Mouse (Mus musculus): ENCODE data around the gene Tnrc18.

The Tnrc18 gene

GRCm38 (mm10) chr5:142723520-142724133 lies 93.8 kb downstream of the Tnrc18 start:
- DNase-seq (ENCODE audit: low read depth) = peak; percentile 83

DNA sequence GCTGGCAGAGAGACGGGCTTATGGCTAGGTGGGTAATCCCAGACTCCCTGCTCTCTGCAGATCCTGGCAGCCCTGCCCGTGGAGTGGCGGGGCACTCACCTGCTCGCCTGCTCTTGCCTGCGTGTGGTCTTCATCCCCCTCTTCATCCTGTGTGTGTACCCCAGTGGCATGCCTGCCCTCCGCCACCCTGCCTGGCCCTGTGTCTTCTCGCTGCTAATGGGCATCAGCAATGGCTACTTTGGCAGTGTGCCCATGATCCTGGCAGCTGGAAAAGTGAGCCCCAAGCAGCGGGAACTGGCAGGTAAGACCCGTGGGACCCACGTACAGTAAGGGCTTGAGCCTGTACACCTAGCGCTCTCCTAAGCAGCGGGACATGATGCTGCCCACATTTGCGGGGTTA lies 97.6 kb downstream of the Tnrc18 start:
- DNase-seq (ENCODE audit: low read depth) = no peak

DNA sequence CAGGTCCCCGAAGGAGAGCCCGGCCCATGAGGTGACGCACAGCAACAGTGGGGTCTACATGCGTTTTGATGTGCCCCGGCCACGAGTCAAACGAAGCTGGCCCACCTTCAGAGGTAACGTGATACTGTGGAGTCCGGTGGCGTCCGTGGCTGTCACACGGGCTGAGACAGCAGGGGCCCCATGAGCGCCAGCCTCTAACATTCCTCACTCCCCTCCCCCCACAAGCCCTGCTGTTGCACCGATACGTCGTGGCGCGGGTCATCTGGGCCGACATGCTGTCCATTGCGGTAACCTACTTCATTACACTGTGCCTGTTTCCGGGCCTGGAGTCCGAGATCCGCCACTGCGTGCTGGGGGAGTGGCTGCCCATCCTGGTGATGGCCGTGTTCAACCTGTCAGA lies 99.0 kb downstream of the Tnrc18 start:
- no peak for DNase-seq (ENCODE audit: low read depth)

GRCm38 (mm10) chr5:142718037-142718436 lies 99.4 kb downstream of the Tnrc18 start:
- DNase-seq (ENCODE audit: low read depth) = peak; percentile 80

- no peak for DNase-seq (ENCODE audit: low read depth)
These were observed 101.4 kb downstream of the Tnrc18 start for GRCm38 (mm10) chr5:142716056-142716455.

- no peak for DNase-seq (ENCODE audit: low read depth)
These were observed 102.4 kb downstream of the Tnrc18 start for GRCm38 (mm10) chr5:142715059-142715458.

DNA sequence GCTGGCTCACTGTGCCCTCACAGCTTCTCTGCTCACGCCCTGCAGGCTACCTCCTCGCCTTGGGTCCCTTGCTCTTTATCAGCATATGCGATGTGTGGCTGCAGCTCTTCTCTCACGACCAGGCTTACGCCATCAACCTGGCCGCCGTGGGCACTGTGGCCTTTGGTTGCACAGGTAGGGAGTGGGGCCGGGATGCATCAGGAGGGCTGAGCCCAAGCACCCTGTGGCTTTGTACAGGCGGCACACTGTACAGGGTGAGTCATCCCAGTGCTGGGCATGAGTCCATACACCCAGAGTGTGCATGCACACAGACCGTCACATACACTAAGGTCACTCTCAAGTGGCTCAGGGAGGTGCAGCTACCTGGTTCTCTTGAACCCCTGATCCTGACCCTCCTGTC lies 103.5 kb downstream of the Tnrc18 start:
- no peak for DNase-seq (ENCODE audit: low read depth)

- no peak for DNase-seq (ENCODE audit: low read depth)
These were observed 105.1 kb downstream of the Tnrc18 start for GRCm38 (mm10) chr5:142712373-142712772.

DNA sequence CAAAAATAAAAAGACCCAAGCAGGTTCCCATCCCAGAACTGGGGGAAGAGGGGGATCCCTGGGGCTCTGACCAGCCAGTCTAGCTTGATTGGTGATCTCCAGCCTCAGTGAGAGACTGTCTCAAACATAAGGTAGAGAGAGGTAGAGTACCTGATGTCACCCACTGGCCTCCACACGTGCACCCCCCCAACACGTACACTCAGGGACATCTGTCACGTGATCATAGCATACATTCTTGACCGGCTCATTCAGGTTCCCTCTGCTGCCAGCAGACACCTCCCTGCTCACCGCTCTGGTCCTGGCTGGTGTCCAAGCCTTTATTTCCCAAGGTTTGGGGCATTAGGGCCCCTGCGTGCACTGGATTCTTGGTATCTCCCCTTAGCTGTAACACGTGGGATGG lies 108.0 kb downstream of the Tnrc18 start:
- DNase-seq (ENCODE audit: low read depth) = no peak

DNA sequence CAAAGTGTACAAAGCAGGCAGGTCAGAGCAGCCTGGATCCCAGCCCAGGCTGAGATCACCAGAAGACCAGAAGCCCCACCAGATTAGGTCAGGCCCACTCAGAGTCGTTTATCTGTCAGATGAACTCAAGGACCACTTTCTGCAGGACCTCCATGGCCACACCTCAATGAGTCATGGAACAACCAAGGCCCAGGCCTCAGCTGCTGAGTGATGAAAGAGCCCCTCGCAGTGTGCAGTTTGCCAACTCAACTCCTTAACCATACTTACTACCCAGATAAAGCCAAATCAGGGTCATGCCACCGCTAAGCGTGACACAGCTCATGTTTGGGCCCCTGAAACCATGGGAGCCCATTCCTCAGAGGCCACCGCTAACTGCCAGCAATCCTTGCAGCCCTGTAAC lies 109.8 kb downstream of the Tnrc18 start:
- no peak for DNase-seq (ENCODE audit: low read depth)

GRCm38 (mm10) chr5:142703569-142703968 lies 113.9 kb downstream of the Tnrc18 start:
- DNase-seq (ENCODE audit: low read depth) = no peak

DNA sequence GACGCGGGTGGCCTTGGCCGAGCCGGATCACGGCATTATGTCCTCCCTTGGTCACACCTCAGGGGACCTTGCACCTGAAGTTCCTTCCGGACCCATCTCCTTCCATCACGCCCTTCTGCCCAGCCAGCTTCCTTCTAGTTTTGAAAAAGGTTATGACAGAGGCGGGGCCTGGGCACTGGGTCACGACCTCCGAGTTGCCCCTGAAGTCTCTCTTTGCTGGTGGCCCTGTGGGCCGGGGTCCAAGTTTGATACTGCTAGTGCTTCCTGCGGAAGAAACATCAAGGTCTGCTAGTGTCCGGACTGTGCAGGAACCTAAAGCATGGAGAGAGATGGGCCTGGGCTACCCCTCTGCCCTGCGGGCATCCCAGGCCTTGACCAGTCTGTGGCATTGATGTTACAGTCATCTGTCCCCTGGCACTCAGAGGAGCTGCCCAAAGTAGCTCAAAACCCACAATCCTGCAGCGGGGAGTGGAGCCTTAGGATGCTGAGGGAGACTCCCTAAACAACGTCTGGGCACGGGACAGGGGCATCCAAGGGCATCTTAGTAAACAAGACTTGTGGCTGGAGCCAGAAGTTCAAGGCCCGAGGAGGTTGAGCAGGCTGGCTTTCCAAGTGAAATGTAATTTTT lies 114.8 kb downstream of the Tnrc18 start:
- DNase-seq (ENCODE audit: low read depth) = no peak

DNA sequence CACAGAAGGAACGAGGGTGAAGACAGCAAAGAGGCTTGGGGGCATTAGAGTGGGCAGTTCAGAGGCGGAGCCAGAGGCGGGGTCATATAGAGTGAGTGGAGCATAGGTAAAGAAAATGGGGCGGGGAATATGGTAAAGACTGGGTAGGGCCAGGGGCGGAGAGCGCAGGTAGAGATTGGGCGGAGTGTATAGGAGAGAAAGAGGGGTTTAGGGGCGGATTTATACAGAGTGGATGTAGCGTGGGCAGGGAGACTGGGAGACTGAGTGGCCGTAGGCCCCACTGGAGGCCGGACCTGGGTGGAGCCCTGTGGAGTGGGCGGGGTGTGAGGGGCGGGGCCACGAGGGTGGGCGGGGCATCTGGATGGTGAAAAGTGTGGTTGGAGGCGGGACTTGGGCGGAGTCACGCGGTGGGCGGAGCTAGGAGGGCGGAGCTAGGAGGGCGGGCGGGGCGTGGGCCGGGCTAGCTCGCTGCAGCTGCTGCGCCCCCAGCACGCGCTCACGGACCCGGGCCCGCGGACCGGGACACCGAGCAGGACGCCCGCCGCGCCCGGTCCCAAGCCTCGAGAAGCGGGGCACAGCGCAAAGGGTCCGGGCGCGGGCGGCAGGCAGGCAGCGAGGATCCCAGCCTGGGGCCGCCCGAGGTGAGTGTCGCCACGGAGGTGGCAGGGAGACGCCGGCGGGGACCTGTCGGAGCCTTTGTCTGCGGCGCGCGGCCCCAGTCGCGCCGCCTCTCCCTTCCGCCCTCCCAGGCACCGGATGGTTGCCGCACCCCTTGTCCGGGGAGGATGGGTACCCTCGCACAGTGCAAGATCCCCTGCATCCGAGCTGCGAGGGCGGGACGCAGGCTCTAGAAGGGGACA lies 115.6 kb downstream of the Tnrc18 start:
- DNase-seq (ENCODE audit: low read depth) = peak; percentile 28

DNA sequence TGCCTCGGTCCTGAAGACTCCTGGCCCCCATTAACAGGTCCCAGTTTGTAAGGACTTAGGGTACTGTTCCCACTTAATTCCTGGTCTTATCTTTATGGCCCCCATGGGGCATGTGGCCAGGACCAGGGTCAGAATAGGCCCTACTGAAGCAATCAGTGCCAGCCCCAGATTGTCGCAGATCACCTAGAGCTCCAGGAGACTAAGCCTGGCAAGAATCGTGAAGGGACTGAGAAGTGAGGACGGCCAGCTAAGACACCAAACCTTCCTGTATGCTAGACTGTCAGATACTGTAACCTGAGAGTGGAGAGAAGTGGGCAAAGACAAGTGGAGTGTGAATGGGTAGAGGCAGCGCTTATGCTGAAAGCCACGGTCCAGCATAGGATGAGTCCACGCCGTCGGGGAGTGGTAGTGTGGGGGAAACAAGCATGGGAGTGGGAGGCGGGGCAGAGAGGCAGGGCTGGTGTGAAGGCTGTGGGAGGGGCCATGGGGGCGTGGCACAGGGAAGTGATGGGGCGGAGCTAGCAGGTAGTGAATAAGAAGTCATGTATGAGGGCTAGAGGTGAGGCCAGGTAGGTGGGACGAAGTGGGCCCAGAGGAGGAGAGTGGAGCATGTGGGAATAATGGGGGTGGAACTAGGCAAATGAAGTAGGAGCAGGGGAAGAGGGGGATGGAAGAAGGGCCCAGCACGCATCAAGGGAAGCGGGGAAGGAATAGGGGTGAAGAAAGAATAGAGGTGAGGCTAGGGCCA lies 116.4 kb downstream of the Tnrc18 start:
- peak; percentile 14 for DNase-seq (ENCODE audit: low read depth)

GRCm38 (mm10) chr5:142697742-142698141 lies 119.7 kb downstream of the Tnrc18 start:
- DNase-seq (ENCODE audit: low read depth) = no peak

- no peak for DNase-seq (ENCODE audit: low read depth)
These were observed 120.6 kb downstream of the Tnrc18 start for GRCm38 (mm10) chr5:142696865-142697264.

DNA sequence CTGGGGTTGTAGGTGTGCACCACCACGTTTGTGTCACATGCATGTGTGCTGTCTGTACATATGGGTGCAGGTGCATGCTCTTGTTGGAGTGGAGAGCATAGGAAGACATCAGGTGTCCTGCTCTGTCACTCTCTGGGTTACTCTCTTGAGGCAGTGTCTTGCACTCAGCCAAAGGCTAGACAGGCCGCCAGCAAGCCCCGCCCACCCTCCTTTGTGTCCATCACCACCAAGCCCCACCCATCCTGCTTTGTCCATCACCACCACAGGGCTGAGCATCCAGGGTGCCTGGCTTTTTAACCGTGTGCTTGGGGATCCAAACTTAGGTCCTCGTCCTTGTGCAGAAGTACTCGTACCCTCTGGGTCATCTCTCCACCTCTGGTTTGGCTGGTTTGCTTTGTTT lies 121.2 kb downstream of the Tnrc18 start:
- no peak for DNase-seq (ENCODE audit: low read depth)

- DNase-seq (ENCODE audit: low read depth) = no peak
These were observed 122.7 kb downstream of the Tnrc18 start for GRCm38 (mm10) chr5:142694627-142695340.

DNA sequence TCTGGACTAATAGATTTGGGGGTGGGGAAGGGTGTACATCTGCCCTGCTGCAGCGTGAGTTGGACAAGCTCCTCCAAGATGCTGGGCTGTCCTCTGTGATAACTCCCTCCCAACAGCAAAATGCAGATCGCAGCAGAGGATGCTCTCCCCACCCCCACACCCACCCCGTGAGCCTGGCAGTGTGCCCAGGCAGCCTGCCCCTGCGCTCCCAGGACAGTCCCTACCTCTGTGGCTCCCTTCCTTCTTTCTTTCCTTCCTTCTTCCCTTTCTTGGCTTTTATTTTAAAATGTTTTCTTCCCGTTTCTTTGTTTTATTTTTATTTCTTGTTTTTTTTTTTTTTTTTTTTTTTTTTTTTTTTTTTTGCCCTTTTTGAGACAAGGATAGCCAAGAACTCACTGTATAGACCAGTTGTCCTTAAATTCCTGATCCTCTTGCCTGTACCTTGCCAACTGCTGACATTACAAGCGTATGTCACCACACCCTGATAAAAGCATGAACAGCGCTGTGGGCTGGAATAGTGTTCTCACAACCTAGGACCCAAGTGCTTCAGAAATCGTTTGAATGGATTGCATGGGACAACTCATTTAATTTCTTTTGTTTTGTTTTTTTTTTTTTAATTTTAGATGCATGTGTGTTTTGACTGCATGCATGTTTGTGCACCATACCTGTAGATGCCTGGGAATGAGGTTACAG lies 123.6 kb downstream of the Tnrc18 start:
- DNase-seq (ENCODE audit: low read depth) = no peak

GRCm38 (mm10) chr5:142692971-142693737 lies 124.3 kb downstream of the Tnrc18 start:
- DNase-seq (ENCODE audit: low read depth) = no peak

Measured in naive thymus-derived CD4-positive, alpha-beta T cell, adult 2 months (primary cell).